Mouse (Mus musculus) myocyte (in vitro differentiated cells): ENCODE data around the gene Hsd11b2.

ENCODE experiments used
- CEBPB ChIP-seq: IDR thresholded peaks from 2 replicates; pipeline ENCODE4 v1.6.1; 2011; ENCODE audit warnings: mild to moderate bottlenecking, moderate library complexity; ENCODE audit not compliant: poor library complexity, insufficient read depth, severe bottlenecking
- E2F4 ChIP-seq: IDR thresholded peaks from one replicate; pipeline ENCODE4 v1.6.1; 2011; ENCODE audit warnings: mild to moderate bottlenecking, control low read depth, moderate library complexity; ENCODE audit not compliant: insufficient read depth
- MAX ChIP-seq: IDR thresholded peaks from one replicate; pipeline ENCODE4 v1.6.1; 2011; ENCODE audit warnings: low read depth, mild to moderate bottlenecking, control low read depth
- MYOD1 ChIP-seq, 3 experiments: IDR thresholded peaks; one replicate each; pipeline ENCODE4 v1.6.1; 2011; ENCODE audit warnings: control low read depth in 2 of 3, low read depth in 2 of 3, mild to moderate bottlenecking in 2 of 3, moderate library complexity in 1 of 3; ENCODE audit not compliant: insufficient read length in 2 of 3, control insufficient read depth in 1 of 3
- MYOG ChIP-seq, 3 experiments: IDR thresholded peaks; one replicate each; pipeline ENCODE4 v1.6.1; 2011; ENCODE audit warnings: control low read depth in 2 of 3, low read depth in 2 of 3, mild to moderate bottlenecking in 2 of 3; ENCODE audit not compliant: insufficient read length in 2 of 3, control insufficient read depth in 1 of 3, insufficient read depth in 1 of 3
- POLR2A ChIP-seq: IDR thresholded peaks from one replicate; pipeline ENCODE4 v1.6.1; 2011; ENCODE audit warnings: low read depth, mild to moderate bottlenecking, control low read depth, moderate library complexity; ENCODE audit not compliant: insufficient read length
- POLR2AphosphoS2 ChIP-seq: IDR thresholded peaks from one replicate; pipeline ENCODE4 v1.6.1; 2011; ENCODE audit warnings: low read depth, control low read depth; ENCODE audit not compliant: insufficient read length
- REST ChIP-seq: IDR thresholded peaks from one replicate; pipeline ENCODE4 v1.6.1; 2011; ENCODE audit warnings: mild to moderate bottlenecking, control low read depth, moderate library complexity; ENCODE audit not compliant: insufficient read depth, insufficient read length
- SRF ChIP-seq: IDR thresholded peaks from one replicate; pipeline ENCODE4 v1.6.1; 2011; ENCODE audit warnings: low read depth; ENCODE audit not compliant: control insufficient read depth, insufficient read length
- TCF12 ChIP-seq: IDR thresholded peaks from one replicate; pipeline ENCODE4 v1.6.1; 2011; ENCODE audit warnings: mild to moderate bottlenecking, control low read depth; ENCODE audit not compliant: poor library complexity, insufficient read depth, severe bottlenecking
- TCF3 ChIP-seq: IDR thresholded peaks from one replicate; pipeline ENCODE4 v1.6.1; 2011; ENCODE audit warnings: low read depth, control low read depth; ENCODE audit not compliant: insufficient read length
- USF1 ChIP-seq: IDR thresholded peaks from one replicate; pipeline ENCODE4 v1.6.1; 2011; ENCODE audit warnings: low read depth, mild to moderate bottlenecking, control low read depth, moderate library complexity

DNA sequence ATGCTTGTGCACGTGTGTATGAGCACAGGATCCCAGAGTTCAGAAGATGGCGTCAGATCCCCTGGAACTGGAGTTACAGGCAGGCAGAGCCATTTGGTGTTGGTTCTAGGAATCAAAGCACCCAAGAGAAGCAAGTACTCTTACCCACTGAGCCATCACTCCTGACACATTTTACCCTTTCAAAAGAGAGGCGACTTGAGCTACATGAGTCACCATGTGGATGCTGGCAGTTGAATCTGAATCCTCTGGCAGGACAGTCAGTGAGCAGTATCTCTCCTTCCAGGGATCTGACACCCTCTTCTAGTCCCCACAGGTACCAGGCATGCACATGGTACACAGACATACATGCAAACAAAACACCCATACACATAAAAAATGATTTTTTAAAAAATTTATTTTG lies 30.5 kb upstream of the Hsd11b2 start:
- TF ChIP-seq POLR2A (no peak), MAX (no peak), POLR2AphosphoS2 (no peak), E2F4 (no peak), TCF12 (no peak), MYOG (IDR thresholded peaks at IDR 0.05; ENCODE audit: control insufficient read depth in 1 of 3, insufficient read depth in 1 of 3, insufficient read length in 2 of 3, low read depth in 2 of 3) (no peak), MYOD1 (IDR thresholded peaks at IDR 0.05; ENCODE audit: control insufficient read depth in 1 of 3, insufficient read length in 2 of 3, low read depth in 2 of 3) (no peak), TCF3 (no peak), CEBPB (no peak), USF1 (no peak), SRF (no peak), REST (no peak)
